In genomic region chr19:8718357-8718756, GRCm38 (mm10) we compare ENCODE assay signal across 9 mouse cellular contexts. TPM values are rescaled to one million over a fixed set of nuclear protein-coding genes. Genes with fewer than 3 reads are reported as not detected.
DNase-seq lines count a peak whose midpoint lies in the region; ATAC-seq and TF ChIP-seq lines count a peak whose summit lies in the region.
"Had no signal": no experiment of that assay in that cellular context is flagged by ENCODE, and none has a peak within 500 bp of the region (broad histone marks: within the 10 kb centered on the region; RNA-seq: fewer than 3 reads in every experiment).

No protein-coding gene starts in this region.

- no peaks in the 10 kb centered on the region for H3K9me3 ChIP-seq in kidney, embryonic 14.5 days (ENCODE audit: control insufficient read depth, low read length)
- no peaks in the 10 kb centered on the region for H3K9me3 ChIP-seq in embryonic facial prominence, embryonic 11.5 days (replicated peaks; ENCODE audit: control insufficient read depth, low read length)
- no peaks in the 10 kb centered on the region for H3K9me3 ChIP-seq in limb, embryonic 11.5 days (ENCODE audit: control insufficient read depth, low read length)
- H3K9me3 ChIP-seq: midbrain, embryonic 12.5 days had no signal

- no peaks in the 10 kb centered on the region; the same call in 1 of the 2 replicates for H3K4me1 ChIP-seq in kidney, adult 2 months (ENCODE audit: control insufficient read depth, insufficient read depth, low read length)
- 0 out of 2 replicates have a peak, but pooled peaks cover 6% of the 10 kb centered on the region for H3K4me1 ChIP-seq in kidney, embryonic 14.5 days (ENCODE audit: control insufficient read depth, insufficient read depth, low read length)
- no peaks in the 10 kb centered on the region for H3K4me1 ChIP-seq in embryonic facial prominence, embryonic 11.5 days (ENCODE audit: control insufficient read depth, insufficient read depth, low read length)
- H3K4me1 ChIP-seq in limb, embryonic 11.5 days (ENCODE audit: control insufficient read depth, insufficient read depth, low read length): no peaks in the 10 kb centered on the region

- no peaks in the 10 kb centered on the region for H3K36me3 ChIP-seq in kidney, adult 2 months (ENCODE audit: control insufficient read depth, insufficient read depth, low read length)
- H3K36me3 ChIP-seq in kidney, embryonic 14.5 days (ENCODE audit: control insufficient read depth, insufficient read depth, low read length): no peaks in the 10 kb centered on the region
- H3K36me3 ChIP-seq in embryonic facial prominence, embryonic 11.5 days (replicated peaks; ENCODE audit: control insufficient read depth, insufficient read depth, low read depth, low read length): no peaks in the 10 kb centered on the region
- no peaks in the 10 kb centered on the region for H3K36me3 ChIP-seq in limb, embryonic 11.5 days (ENCODE audit: control insufficient read depth, insufficient read depth, low read length)
- H3K36me3 ChIP-seq: midbrain, embryonic 12.5 days had no signal

- H3K4me2 ChIP-seq in kidney, embryonic 14.5 days (replicated peaks; ENCODE audit: low read depth, low read length): no peak overlapping the region
- H3K4me2 ChIP-seq in embryonic facial prominence, embryonic 11.5 days (ENCODE audit: low read depth, low read length): no peak overlapping the region
- H3K4me2 ChIP-seq in limb, embryonic 11.5 days (ENCODE audit: low read depth, severe bottlenecking): no peak overlapping the region
- H3K4me2 ChIP-seq: midbrain, embryonic 12.5 days had no signal

- no peaks in the 10 kb centered on the region for H3K27me3 ChIP-seq in kidney, adult 2 months (replicated peaks; ENCODE audit: control insufficient read depth, insufficient read depth, low read length)
- no peaks in the 10 kb centered on the region for H3K27me3 ChIP-seq in kidney, embryonic 14.5 days (ENCODE audit: control insufficient read depth, insufficient read depth, low read length)
- no peaks in the 10 kb centered on the region for H3K27me3 ChIP-seq in embryonic facial prominence, embryonic 11.5 days (ENCODE audit: control insufficient read depth, insufficient read depth, low read length)
- H3K27me3 ChIP-seq in limb, embryonic 11.5 days (ENCODE audit: control insufficient read depth, insufficient read depth, low read length): no peaks in the 10 kb centered on the region
- H3K27me3 ChIP-seq: midbrain, embryonic 12.5 days had no signal

- H3K4me3 ChIP-seq in kidney, adult 2 months (ENCODE audit: insufficient read depth, low read depth, low read length): no peak overlapping the region
- H3K4me3 ChIP-seq in kidney, embryonic 14.5 days (ENCODE audit: low read length): no peak overlapping the region
- no peak overlapping the region for H3K4me3 ChIP-seq in embryonic facial prominence, embryonic 11.5 days (ENCODE audit: low read depth, low read length)
- H3K4me3 ChIP-seq in limb, embryonic 11.5 days (ENCODE audit: low read depth, low read length): no peak overlapping the region
- H3K4me3 ChIP-seq: midbrain, embryonic 12.5 days had no signal

- WGBS in kidney, adult 2 months: 68% methylated on average over 3 of the region's 3 CpGs
- WGBS in kidney, embryonic 14.5 days: 69% methylated on average over 3 of the region's 3 CpGs
- WGBS in embryonic facial prominence, embryonic 11.5 days: 68% methylated on average over 3 of the region's 3 CpGs
- 68% methylated on average over 3 of the region's 3 CpGs for WGBS in limb, embryonic 11.5 days

- no peak for TF ChIP-seq POLR2A in kidney, adult 2 months (IDR thresholded peaks at IDR 0.05; ENCODE audit: low read depth, low read length)

- DNase-seq in kidney, adult 2 months: peak; percentile 76
- peak; percentile 61 to 78 for DNase-seq in CD8-positive naive resting alpha-beta T cell, adult 2 months (ENCODE audit: low read depth in 2 of 2, low spot score in 2 of 2)
- DNase-seq in T-cell, adult 2 months (ENCODE audit: low spot score): peak; percentile 83
- DNase-seq in embryonic facial prominence, embryonic 11.5 days (ENCODE audit: low spot score): peak; percentile 76
- peak; percentile 68 for DNase-seq in limb, embryonic 11.5 days (ENCODE audit: low spot score)
- peak; percentile 82 for DNase-seq in retina, embryonic 14.5 days (ENCODE audit: low spot score)
- no peak for DNase-seq in urinary bladder, adult 18-20 months (ENCODE audit: low spot score in 2 of 2)

- no peak overlapping the region for H3K9ac ChIP-seq in kidney, embryonic 14.5 days (ENCODE audit: low read depth, low read length)
- no peak overlapping the region for H3K9ac ChIP-seq in embryonic facial prominence, embryonic 11.5 days (replicated peaks; ENCODE audit: low read length)
- H3K9ac ChIP-seq in limb, embryonic 11.5 days (ENCODE audit: low read length): no peak overlapping the region
- H3K9ac ChIP-seq: midbrain, embryonic 12.5 days had no signal

- ATAC-seq in kidney, embryonic 14.5 days (ENCODE audit: low FRiP score, low TSS enrichment): no peak
- no peak for ATAC-seq in embryonic facial prominence, embryonic 11.5 days (replicated peaks; ENCODE audit: insufficient number of reproducible peaks, low FRiP score, low TSS enrichment, low read depth)
- ATAC-seq in limb, embryonic 11.5 days (ENCODE audit: insufficient number of reproducible peaks, low FRiP score, low TSS enrichment, low read depth): no peak

- H3K27ac ChIP-seq in kidney, adult 2 months (ENCODE audit: insufficient read depth, low read depth, low read length): no peak overlapping the region
- no peak overlapping the region for H3K27ac ChIP-seq in kidney, embryonic 14.5 days (ENCODE audit: low read depth, low read length)
- H3K27ac ChIP-seq in embryonic facial prominence, embryonic 11.5 days (replicated peaks; ENCODE audit: low read depth, low read length): no peak overlapping the region
- no peak overlapping the region for H3K27ac ChIP-seq in limb, embryonic 11.5 days (replicated peaks; ENCODE audit: low read depth, low read length)
- H3K27ac ChIP-seq: midbrain, embryonic 12.5 days had no signal

- TF ChIP-seq CTCF in kidney, adult 2 months (conservative IDR thresholded peaks at IDR 0.05; ENCODE audit: insufficient read depth, insufficient read length, low read depth, low read length): peak; percentile 85

RNA-seq across cellular contexts. Expression of gene Slc3a2, which starts 4.8 kb away (rescaled TPM):
- polyA plus RNA-seq in kidney, adult 2 months (2012; rRNA removed): 560 and 573 TPM in 2 replicates
- polyA plus RNA-seq in kidney, embryonic 14.5 days (2014; fragmentation: Nextera tagmentation; extraction: Ambion mirVana): 114 and 123 TPM in 2 replicates
- 120 and 125 TPM in 2 replicates for polyA plus RNA-seq in embryonic facial prominence, embryonic 11.5 days (2014; fragmentation: Nextera tagmentation; extraction: Ambion mirVana)
- polyA plus RNA-seq in limb, embryonic 11.5 days (2014; fragmentation: Nextera tagmentation; extraction: Ambion mirVana): 108 and 114 TPM in 2 replicates

RNA-seq across cellular contexts. Expression of gene Wdr74, which starts 17.3 kb away (rescaled TPM):
- polyA plus RNA-seq in kidney, adult 2 months (2012; rRNA removed): 28.2 and 29.3 TPM in 2 replicates
- 82.9 and 97.3 TPM in 2 replicates for polyA plus RNA-seq in kidney, embryonic 14.5 days (2014; fragmentation: Nextera tagmentation; extraction: Ambion mirVana)
- 91.0 and 92.3 TPM in 2 replicates for polyA plus RNA-seq in embryonic facial prominence, embryonic 11.5 days (2014; fragmentation: Nextera tagmentation; extraction: Ambion mirVana)
- polyA plus RNA-seq in limb, embryonic 11.5 days (2014; fragmentation: Nextera tagmentation; extraction: Ambion mirVana): 92.9 and 100 TPM in 2 replicates

RNA-seq across cellular contexts. Expression of gene 1700092M07Rik, which starts 22.2 kb away (rescaled TPM):
- 0.39 TPM in 1 of 2 replicates, not detected in the other for polyA plus RNA-seq in kidney, adult 2 months (2012; rRNA removed)
- 0.70 and 2.3 TPM in 2 replicates for polyA plus RNA-seq in kidney, embryonic 14.5 days (2014; fragmentation: Nextera tagmentation; extraction: Ambion mirVana)
- 1.1 and 1.8 TPM in 2 replicates for polyA plus RNA-seq in embryonic facial prominence, embryonic 11.5 days (2014; fragmentation: Nextera tagmentation; extraction: Ambion mirVana)
- polyA plus RNA-seq in limb, embryonic 11.5 days (2014; fragmentation: Nextera tagmentation; extraction: Ambion mirVana): 0.99 and 1.8 TPM in 2 replicates

RNA-seq across cellular contexts. Expression of gene Stx5a, which starts 22.9 kb away (rescaled TPM):
- 51.4 and 59.4 TPM in 2 replicates for polyA plus RNA-seq in kidney, adult 2 months (2012; rRNA removed)
- 114 and 128 TPM in 2 replicates for polyA plus RNA-seq in kidney, embryonic 14.5 days (2014; fragmentation: Nextera tagmentation; extraction: Ambion mirVana)
- 107 and 110 TPM in 2 replicates for polyA plus RNA-seq in embryonic facial prominence, embryonic 11.5 days (2014; fragmentation: Nextera tagmentation; extraction: Ambion mirVana)
- 125 and 127 TPM in 2 replicates for polyA plus RNA-seq in limb, embryonic 11.5 days (2014; fragmentation: Nextera tagmentation; extraction: Ambion mirVana)

RNA-seq across cellular contexts. Expression of gene Nxf1, which starts 38.5 kb away (rescaled TPM):
- polyA plus RNA-seq in kidney, adult 2 months (2012; rRNA removed): 84.0 and 89.7 TPM in 2 replicates
- 155 and 198 TPM in 2 replicates for polyA plus RNA-seq in kidney, embryonic 14.5 days (2014; fragmentation: Nextera tagmentation; extraction: Ambion mirVana)
- 230 and 238 TPM in 2 replicates for polyA plus RNA-seq in embryonic facial prominence, embryonic 11.5 days (2014; fragmentation: Nextera tagmentation; extraction: Ambion mirVana)
- 228 and 247 TPM in 2 replicates for polyA plus RNA-seq in limb, embryonic 11.5 days (2014; fragmentation: Nextera tagmentation; extraction: Ambion mirVana)

Comparison
In these comparisons a context has a peak if more than half of its experiments do, and no peak if none do; other contexts are left out.
1. DNase-seq: peak in kidney, adult 2 months (single experiment), CD8-positive naive resting alpha-beta T cell, adult 2 months (2 of 2), T-cell, adult 2 months (single experiment), embryonic facial prominence, embryonic 11.5 days (single experiment), limb, embryonic 11.5 days (single experiment) and retina, embryonic 14.5 days (single experiment); none in urinary bladder, adult 18-20 months (0 of 2).